Mouse (Mus musculus) forebrain, postnatal 0 days (tissue): Measurements from ENCODE around the gene Cutal. TPM values are rescaled to one million over a fixed set of nuclear protein-coding genes. Genes with fewer than 3 reads are reported as not detected.
A peak's percentile ranks its signal among the peaks of the same experiment; 100 is the strongest.

ENCODE experiments used
- ATAC-seq: fragments of 200-750 bp; cut with Nextera tagmentation; 2 replicates; pipeline ENCODE4 v1.8.0; 2017; ENCODE audit warnings: mild to moderate bottlenecking, moderate library complexity
- DNase-seq: peaks from one replicate; pipeline ENCODE4 v3.0.0-alpha.2; 2015
- H3K27ac ChIP-seq: fragments of 300-500 bp; sonication (generic); 2 replicates; pipeline ENCODE4 v1.5.1; 2014; ENCODE audit warnings: low read depth, mild to moderate bottlenecking, antibody characterized with exemption, low read length, moderate library complexity, mixed read lengths
- H3K27me3 ChIP-seq: fragments of 300-500 bp; sonication (generic); 2 replicates; pipeline ENCODE4 v1.6.1; 2014; ENCODE audit warnings: mild to moderate bottlenecking, low read length, mixed read lengths; ENCODE audit not compliant: insufficient read depth
- H3K36me3 ChIP-seq: fragments of 300-500 bp; sonication (generic); 2 replicates; pipeline ENCODE4 v1.6.1; 2014; ENCODE audit warnings: mild to moderate bottlenecking, moderate library complexity; ENCODE audit not compliant: insufficient read depth
- H3K4me1 ChIP-seq: fragments of 300-500 bp; sonication (generic); 2 replicates; pipeline ENCODE4 v1.6.1; 2014; ENCODE audit warnings: antibody characterized with exemption; ENCODE audit not compliant: insufficient read depth
- H3K4me2 ChIP-seq: fragments of 300-500 bp; sonication (generic); 2 replicates; pipeline ENCODE4 v1.6.1; 2014; ENCODE audit warnings: low read depth, mild to moderate bottlenecking, moderate library complexity
- H3K4me3 ChIP-seq: fragments of 300-500 bp; sonication (generic); 2 replicates; pipeline ENCODE4 v1.5.1; 2014; ENCODE audit warnings: low read depth, low read length, mixed read lengths
- H3K9ac ChIP-seq: fragments of 300-500 bp; sonication (generic); 2 replicates; pipeline ENCODE4 v1.6.1; 2014; ENCODE audit warnings: mild to moderate bottlenecking
- H3K9me3 ChIP-seq: fragments of 300-500 bp; sonication (generic); 2 replicates; pipeline ENCODE4 v1.6.1; 2016; ENCODE audit warnings: low read length
- CTCF ChIP-seq: sonication (generic); IDR thresholded peaks from 2 replicates; pipeline ENCODE4 v1.5.1; 2016; ENCODE audit warnings: antibody characterized with exemption, control low read depth, low read depth
- WGBS: fragments of 180-500 bp; shearing (Covaris S2); extraction: QIAGEN DNeasy Blood & Tissue Kit; methylation state at CpG from one replicate; pipeline ENCODE4 v1.1.7; 2014; 5-methylcytosine and 5-hydroxymethylcytosine counted together
- polyA plus RNA-seq: library from polyadenylated mRNA; unstranded; fragments of >200 nt; fragmentation: Nextera tagmentation; extraction: Ambion mirVana; gene quantifications from 2 replicates; pipeline ENCODE4 v1.2.1, GENCODE M21; 2015
- total RNA-seq: library from RNA; depleted of rRNA; stranded (reverse); fragments of >200 nt; gene quantifications from 2 replicates; pipeline ENCODE4 v1.2.3, GENCODE M21; 2014

Gene Cutal
- total and polyA plus RNA-seq, 2 experiments from 2014 or later, result 0.39 to 0.43 TPM

DNA sequence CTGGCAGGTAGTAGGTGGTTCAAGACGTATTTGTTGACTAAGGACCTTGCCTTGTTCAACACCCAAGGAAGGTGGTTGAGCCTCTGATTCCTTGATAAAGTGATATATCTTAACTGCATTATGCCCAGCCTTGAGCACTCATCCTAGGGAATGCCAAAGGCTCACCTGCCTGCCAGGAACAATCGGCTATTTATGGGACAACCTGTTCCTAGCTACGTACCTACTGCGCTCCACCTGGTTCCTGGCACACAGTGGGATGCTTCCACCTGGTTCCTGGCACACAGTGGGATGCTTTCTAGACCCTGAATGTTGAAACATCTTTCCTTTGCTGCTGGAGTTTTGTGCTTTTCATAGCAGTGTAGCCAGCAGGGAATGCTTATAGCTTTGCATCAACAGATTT is 35.5 kb downstream of the Cutal start:
- H3K9me3 ChIP-seq, result no peaks in the 10 kb centered on the region
- 92% methylated on average over 4 of the region's 4 CpGs for WGBS
- H3K27ac ChIP-seq, result no peak overlapping the region
- H3K4me1 ChIP-seq, result no peaks in the 10 kb centered on the region
- H3K4me3 ChIP-seq, result no peak overlapping the region
- ATAC-seq (no peak), DNase-seq (no peak)
- no peaks in the 10 kb centered on the region for H3K36me3 ChIP-seq
- no peak overlapping the region for H3K4me2 ChIP-seq
- no peak overlapping the region for H3K9ac ChIP-seq
- H3K27me3 ChIP-seq, result peaks cover 10% of the 10 kb centered on the region; the same call in 1 of the 2 replicates
- no peak for TF ChIP-seq CTCF

DNA sequence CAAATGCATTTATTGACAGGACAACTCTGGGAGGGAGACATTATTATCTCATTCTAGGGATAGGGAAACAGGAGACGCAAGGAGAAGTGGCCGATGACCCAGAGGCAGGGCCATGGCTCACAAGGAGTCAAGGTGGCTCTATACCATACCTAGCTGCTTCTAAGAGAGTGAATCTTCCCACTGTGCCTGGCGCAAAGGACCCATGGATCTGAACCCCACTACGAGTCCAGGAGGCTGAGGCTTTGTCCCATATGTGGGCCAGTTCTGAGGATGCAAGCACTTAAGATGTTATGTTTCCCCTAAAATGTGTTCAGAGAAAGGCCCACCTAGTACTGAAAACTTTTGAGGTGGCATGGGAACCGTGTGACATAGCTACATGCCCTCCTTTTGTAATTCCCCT is 37.7 kb downstream of the Cutal start:
- Histone ChIP-seq H3K9me3 (no peaks in the 10 kb centered on the region), H3K4me2 (no peak overlapping the region), H3K27ac (no peak overlapping the region), H3K4me3 (no peak overlapping the region), H3K36me3 (no peaks in the 10 kb centered on the region), H3K4me1 (no peaks in the 10 kb centered on the region), H3K9ac (no peak overlapping the region), H3K27me3 (peaks cover 13% of the 10 kb centered on the region; the same call in 1 of the 2 replicates)
- 88% methylated on average over 5 of the region's 5 CpGs for WGBS
- ATAC-seq (no peak), DNase-seq (no peak)
- TF ChIP-seq CTCF, result no peak

DNA sequence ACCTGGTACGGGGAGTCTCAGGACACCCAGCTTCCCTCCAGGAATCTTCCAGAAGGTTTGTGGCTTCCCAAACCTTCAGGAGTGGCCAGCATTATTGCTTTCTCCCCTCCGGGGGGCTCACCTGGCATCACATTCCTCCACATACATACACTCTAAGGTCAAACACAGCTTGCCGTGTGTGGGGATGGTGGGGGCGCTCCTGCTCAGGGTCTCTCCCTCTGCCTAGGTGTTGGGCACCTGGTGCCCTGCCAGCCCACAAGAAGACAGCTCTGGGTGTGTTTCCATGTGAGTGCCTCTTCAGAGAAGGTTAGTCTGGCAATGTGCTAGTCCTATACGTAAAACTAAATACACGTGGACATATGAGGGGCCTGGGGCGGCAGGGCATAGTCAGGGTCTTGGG is 38.4 kb downstream of the Cutal start:
- no peak overlapping the region; the same call in 1 of the 2 replicates for H3K9ac ChIP-seq
- DNase-seq (no peak), ATAC-seq (no peak)
- peak overlapping the region; percentile 94; the same call in 1 of the 2 replicates for H3K4me2 ChIP-seq
- TF ChIP-seq CTCF, result no peak
- no peaks in the 10 kb centered on the region for H3K36me3 ChIP-seq
- H3K27ac ChIP-seq, result no peak overlapping the region
- no peak overlapping the region for H3K4me3 ChIP-seq
- WGBS, result 45% methylated on average over 7 of the region's 7 CpGs
- H3K27me3 ChIP-seq, result peaks cover 13% of the 10 kb centered on the region; the same call in 1 of the 2 replicates
- no peaks in the 10 kb centered on the region for H3K9me3 ChIP-seq
- no peaks in the 10 kb centered on the region for H3K4me1 ChIP-seq

DNA sequence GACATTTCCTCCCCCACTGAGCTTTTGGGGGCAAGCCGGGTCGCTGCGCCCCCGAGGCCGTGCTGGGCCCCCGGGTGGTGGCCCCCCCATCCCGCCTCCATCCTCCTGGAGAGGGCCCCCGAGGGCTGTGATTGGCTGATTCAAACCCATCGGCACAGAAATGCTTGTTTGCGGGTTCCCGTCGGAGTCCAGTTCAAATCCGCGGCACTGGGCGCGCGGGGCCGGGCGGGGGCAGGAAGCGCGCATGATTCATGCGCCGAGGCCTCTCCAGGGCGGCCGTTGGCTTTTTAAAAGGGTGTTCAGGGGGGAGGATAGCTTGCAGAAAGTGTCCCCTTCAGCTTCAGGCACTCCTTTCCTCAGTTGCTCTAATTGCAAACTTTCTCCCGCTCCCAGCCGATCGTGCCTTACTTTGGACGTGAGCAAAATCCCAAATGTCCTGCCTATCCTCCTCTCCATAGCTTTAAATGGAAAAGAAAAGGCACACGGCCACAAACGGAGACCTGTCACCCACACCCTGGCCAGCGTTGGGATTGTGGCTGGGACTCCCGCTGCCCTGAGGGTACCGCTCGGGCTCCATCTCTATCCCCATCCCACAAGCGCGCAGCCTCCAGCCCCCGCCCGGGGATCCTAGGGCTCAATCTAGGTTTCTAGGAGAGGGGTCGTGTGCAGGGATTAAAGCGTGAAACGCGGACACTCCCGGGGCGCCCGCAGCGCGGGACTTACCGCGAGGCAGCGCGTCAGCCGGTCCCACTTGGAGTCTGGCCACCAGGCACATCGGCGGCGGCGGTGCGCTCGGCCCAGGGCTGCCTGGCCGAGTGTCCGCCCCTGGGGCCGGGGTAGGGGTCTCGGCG is 39.2 kb downstream of the Cutal start, which contains the start of gene Phf19:
Gene Phf19 (minus strand): TSS at position 809 of the 851 bp plus-strand sequence.
- DNase-seq (no peak), ATAC-seq (peak; percentile 55)
- H3K4me3 ChIP-seq, result peak within 1 kb of the TSS; percentile 48
- no peaks in the 10 kb centered on the region for H3K4me1 ChIP-seq
- WGBS, result under 1% methylated on average over 63 of the region's 64 CpGs
- H3K9me3 ChIP-seq, result no peaks in the 10 kb centered on the region
- H3K9ac ChIP-seq, result peak within 1 kb of the TSS; percentile 57
- no peak within 1 kb of the TSS for H3K27ac ChIP-seq
- no peaks in the 10 kb centered on the region for H3K36me3 ChIP-seq
- no peak for TF ChIP-seq CTCF
- H3K27me3 ChIP-seq, result peaks cover 13% of the 10 kb centered on the region; the same call in 1 of the 2 replicates
- H3K4me2 ChIP-seq, result peak within 1 kb of the TSS; percentile 94

DNA sequence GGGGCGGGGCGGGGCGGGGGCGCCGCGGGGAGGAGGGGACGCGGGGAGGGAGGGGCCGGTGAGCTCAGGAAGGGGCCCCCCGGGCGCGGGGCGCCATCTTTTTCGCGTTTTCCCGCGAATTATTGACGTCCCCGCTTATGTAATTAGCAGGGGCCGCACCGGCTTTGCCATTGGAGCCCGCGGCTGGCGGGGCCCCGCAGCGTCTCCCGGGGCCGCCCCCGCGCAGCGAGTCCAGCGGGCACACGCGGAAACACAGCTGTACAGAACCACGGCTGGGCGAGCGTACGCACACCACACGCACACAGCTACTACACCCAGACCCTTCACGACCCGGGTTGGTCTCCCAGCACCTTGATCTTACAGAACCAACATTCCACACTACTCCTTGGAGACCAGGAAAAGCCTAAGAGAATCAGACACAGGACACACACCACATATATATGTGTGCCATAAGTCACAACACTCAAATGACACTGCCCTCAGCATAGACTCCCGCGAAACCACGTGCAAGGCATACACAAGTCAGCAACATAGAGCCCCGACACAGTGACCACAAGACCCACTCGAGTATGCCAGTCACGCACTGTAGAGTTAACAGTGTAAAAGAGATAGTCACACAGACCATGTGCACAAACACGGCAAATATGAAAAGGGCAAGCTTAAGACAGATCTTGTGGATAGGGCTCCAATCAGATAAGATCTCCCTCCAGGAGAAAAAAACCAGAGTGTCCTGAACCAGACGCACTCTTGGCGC is 40.0 kb downstream of the Cutal start:
- Histone ChIP-seq H3K4me1 (no peaks in the 10 kb centered on the region), H3K27me3 (peaks cover 13% of the 10 kb centered on the region; the same call in 1 of the 2 replicates), H3K4me2 (peak overlapping the region; percentile 94), H3K9ac (peak overlapping the region; percentile 57), H3K27ac (no peak overlapping the region), H3K9me3 (no peaks in the 10 kb centered on the region), H3K4me3 (peak overlapping the region; percentile 48), H3K36me3 (no peaks in the 10 kb centered on the region)
- DNase-seq (peak; percentile 47), ATAC-seq (peak; percentile 74)
- TF ChIP-seq CTCF, result no peak
- 5% methylated on average over 39 of the region's 50 CpGs for WGBS

DNA sequence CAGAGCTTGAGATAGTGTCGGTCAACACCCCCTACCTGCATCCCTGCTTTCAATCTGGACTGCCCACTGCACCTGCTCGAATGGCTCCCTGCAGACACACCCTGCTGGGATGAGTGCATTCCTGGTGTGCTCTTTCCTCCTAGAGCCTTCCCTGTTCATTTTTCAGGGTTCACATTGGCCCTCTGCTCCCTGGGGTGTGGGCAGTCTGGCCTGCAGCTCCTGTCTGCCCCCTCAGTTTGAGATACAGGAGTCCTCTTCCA is 40.6 kb downstream of the Cutal start:
- Histone ChIP-seq H3K27ac (no peak overlapping the region), H3K27me3 (peaks cover 13% of the 10 kb centered on the region; the same call in 1 of the 2 replicates), H3K9ac (no peak overlapping the region), H3K4me1 (no peaks in the 10 kb centered on the region), H3K4me2 (peak overlapping the region; percentile 94), H3K36me3 (no peaks in the 10 kb centered on the region), H3K9me3 (no peaks in the 10 kb centered on the region), H3K4me3 (no peak overlapping the region)
- DNase-seq, result no peak
- 23% methylated on average over 2 of the region's 2 CpGs for WGBS
- no peak for ATAC-seq
- TF ChIP-seq CTCF, result no peak

DNA sequence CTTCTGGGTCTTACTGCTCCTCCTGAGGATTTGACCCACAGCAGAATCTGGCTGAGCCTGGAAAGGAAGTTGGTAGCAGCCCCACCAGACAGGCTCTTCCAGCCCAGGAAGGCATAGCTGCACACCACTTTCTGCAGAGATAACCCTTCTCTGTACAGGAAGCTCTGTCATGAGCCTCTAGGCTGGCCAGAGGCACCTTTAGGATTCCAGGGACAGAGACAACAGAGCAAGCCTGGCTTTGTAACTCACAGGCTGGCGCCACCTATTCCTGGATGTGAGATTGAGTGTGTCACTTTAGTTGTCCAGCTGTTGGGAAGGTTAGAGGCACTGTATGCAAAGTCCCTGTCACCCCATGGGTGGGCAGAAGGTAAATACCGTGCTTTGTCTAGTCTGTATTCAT is 40.9 kb downstream of the Cutal start:
- H3K4me2 ChIP-seq, result no peak overlapping the region
- no peaks in the 10 kb centered on the region for H3K36me3 ChIP-seq
- no peak overlapping the region for H3K27ac ChIP-seq
- TF ChIP-seq CTCF, result no peak
- H3K9ac ChIP-seq, result no peak overlapping the region
- H3K9me3 ChIP-seq, result no peaks in the 10 kb centered on the region
- H3K4me3 ChIP-seq, result no peak overlapping the region
- H3K4me1 ChIP-seq, result no peaks in the 10 kb centered on the region
- ATAC-seq (no peak), DNase-seq (no peak)
- WGBS, result 52% methylated on average over 2 of the region's 2 CpGs
- peaks cover 13% of the 10 kb centered on the region; the same call in 1 of the 2 replicates for H3K27me3 ChIP-seq
